Mouse (Mus musculus): ENCODE results near the gene Arrdc5.

The Arrdc5 gene

DNA sequence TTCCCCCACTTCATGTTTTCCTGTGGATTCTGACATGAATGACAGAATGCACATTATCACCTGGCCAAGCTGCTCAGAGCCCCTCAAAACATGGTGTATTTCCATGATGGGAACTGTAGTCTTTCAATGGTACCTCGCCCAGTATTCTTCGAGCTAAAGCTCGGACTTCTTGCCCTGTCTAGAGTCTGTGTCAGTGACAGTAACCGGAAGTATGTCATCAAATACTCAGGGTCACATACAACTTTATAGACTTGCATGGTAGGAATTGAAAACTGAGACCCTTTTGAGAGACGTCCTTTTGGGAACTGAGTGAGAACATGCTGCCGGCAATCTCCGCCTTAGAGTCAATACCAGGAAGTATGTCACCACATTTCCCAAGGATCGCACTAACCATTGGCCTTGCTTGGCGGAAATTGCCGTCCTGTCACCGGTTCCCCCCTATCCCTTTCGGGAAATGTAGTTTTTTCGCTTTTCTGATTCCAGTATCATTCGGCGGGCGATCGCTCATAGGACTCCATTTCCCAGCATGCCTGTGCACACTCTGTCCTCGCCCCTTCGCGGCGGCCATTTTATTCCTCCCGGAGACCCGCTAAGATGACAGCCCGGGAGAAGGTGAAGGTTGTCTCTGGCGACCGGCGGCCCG is 43.7 kb downstream of the Arrdc5 start, which contains the start of gene Fem1a:
TSS of gene Fem1a (plus strand) at position 572 of the 643 bp plus-strand sequence.
- peak; percentile 99 for DNase-seq (ENCODE audit: low read depth, low spot score)

- peak; percentile 100 for DNase-seq (ENCODE audit: low read depth, low spot score)
These were observed 44.2 kb downstream of the Arrdc5 start for GRCm38 (mm10) chr17:56255863-56256238.

- peak; percentile 79 for DNase-seq (ENCODE audit: low read depth, low spot score)
These were observed 44.7 kb downstream of the Arrdc5 start for GRCm38 (mm10) chr17:56255429-56255828.

DNA sequence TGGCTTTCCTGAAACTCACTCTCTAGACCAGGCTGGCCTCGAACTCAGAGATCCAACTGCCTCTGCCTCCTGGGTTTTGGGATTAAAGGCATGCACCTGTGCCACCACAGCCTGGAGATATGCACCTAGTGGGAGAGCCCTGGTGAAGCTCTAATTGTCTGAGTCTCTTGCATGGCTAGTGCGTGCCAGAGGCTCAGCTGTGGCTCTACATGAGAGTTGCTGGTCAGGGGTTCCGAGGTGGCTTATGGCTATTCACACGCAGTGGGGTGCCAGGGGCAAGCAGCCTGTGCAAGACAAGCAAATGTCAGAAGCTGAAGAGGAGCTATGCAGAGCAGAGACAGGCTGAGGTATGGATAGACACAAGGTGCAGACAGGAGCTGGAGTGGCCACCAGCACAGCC is 45.4 kb downstream of the Arrdc5 start:
- DNase-seq (ENCODE audit: low read depth, low spot score): no peak

- peak; percentile 92 for DNase-seq (ENCODE audit: low read depth, low spot score)
These were observed 48.8 kb downstream of the Arrdc5 start for GRCm38 (mm10) chr17:56251136-56251829.

DNA sequence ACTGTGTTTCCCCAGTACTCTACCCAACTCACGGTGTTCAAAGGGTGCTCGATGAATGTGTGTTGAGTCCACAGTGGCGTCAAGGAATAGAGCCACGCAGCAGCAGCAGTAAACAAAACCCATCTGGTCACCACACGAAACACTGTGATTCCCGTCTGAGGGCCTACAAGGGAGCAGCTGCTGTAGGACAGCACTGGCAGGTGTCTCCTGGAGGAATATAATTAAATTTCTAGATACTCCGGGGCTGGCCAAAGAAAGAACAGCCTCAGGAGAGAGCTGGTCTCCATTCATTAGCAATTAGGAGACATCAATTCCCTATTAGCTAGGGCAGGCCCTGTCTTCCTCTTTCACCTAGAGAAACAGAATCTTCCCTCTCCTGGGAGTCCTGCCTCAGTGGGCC is 54.5 kb downstream of the Arrdc5 start:
- no peak for DNase-seq (ENCODE audit: low read depth, low spot score)

Data from brain, adult 2 months (tissue).